Mouse (Mus musculus): ENCODE data around the gene 4930432M17Rik. TPM values are rescaled to one million over a fixed set of nuclear protein-coding genes. Genes with fewer than 3 reads are reported as not detected.
A peak's percentile ranks its signal among the peaks of the same experiment; 100 is the strongest.

The 4930432M17Rik gene
- polyA plus RNA-seq (2014; fragmentation: Nextera tagmentation; extraction: Ambion mirVana) = not detected in 2 replicates

- 79% methylated on average over 4 of the region's 4 CpGs for WGBS
- no peak for ATAC-seq (ENCODE audit: insufficient number of reproducible peaks, insufficient read depth, low FRiP score, low read depth)
- 0 out of 2 replicates have a peak, but pooled peaks cover 3% of the 10 kb centered on the region for H3K4me1 ChIP-seq (ENCODE audit: control insufficient read depth, insufficient read depth, low read length)
Measured at GRCm38 (mm10) chr3:121670462-121670861, at the start of gene 4930432M17Rik. Gene 4930432M17Rik, plus strand, starts transcription at chr3:121670762.

DNA sequence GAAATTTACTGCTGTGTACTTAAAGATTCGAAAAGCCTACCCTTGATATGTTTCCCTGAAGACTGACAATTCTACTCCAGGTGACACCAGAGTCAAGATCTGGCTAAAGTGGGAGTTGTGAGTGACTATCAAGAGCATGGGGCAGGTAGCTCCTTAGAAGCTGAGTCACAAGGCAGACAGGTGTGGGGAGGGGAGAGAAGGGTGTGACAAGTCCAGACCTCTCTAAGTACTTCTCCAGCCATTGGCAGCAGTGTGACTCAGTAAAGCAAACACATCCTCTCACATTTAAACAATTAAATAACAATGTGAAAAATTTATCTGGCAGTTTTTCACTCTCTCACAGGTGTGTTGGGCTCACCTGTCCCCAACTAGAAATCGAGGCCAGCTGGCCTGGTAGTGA is 44.9 kb upstream of the 4930432M17Rik start:
- Histone ChIP-seq H3K27me3 (ENCODE audit: control insufficient read depth, insufficient read depth, low read length) (no peaks in the 10 kb centered on the region), H3K4me1 (ENCODE audit: control insufficient read depth, insufficient read depth, low read length) (no peaks in the 10 kb centered on the region), H3K27ac (ENCODE audit: low read length) (no peak overlapping the region; the same call in 1 of the 2 replicates), H3K4me3 (ENCODE audit: low read depth, low read length) (no peak overlapping the region), H3K9me3 (ENCODE audit: control insufficient read depth, low read depth, low read length) (no peaks in the 10 kb centered on the region), H3K9ac (replicated peaks; ENCODE audit: low read depth, low read length) (no peak overlapping the region), H3K4me2 (replicated peaks; ENCODE audit: low read depth, low read length) (no peak overlapping the region), H3K36me3 (ENCODE audit: control insufficient read depth, insufficient read depth, low read length) (no peaks in the 10 kb centered on the region)
- WGBS = 72% methylated on average over 2 of the region's 2 CpGs
- ATAC-seq (ENCODE audit: insufficient number of reproducible peaks, insufficient read depth, low FRiP score, low read depth) = peak; percentile 85; the same call in 1 of the 2 replicates

More at GRCm38 (mm10) chr3:121670462-121670861, at the start of gene 4930432M17Rik:
- Histone ChIP-seq H3K27ac (ENCODE audit: low read length) (no peak within 1 kb of the TSS), H3K27me3 (ENCODE audit: control insufficient read depth, insufficient read depth, low read length) (no peaks in the 10 kb centered on the region), H3K9me3 (ENCODE audit: control insufficient read depth, low read depth, low read length) (no peaks in the 10 kb centered on the region), H3K9ac (replicated peaks; ENCODE audit: low read depth, low read length) (no peak within 1 kb of the TSS), H3K4me3 (ENCODE audit: low read depth, low read length) (no peak within 1 kb of the TSS), H3K36me3 (ENCODE audit: control insufficient read depth, insufficient read depth, low read length) (no peaks in the 10 kb centered on the region), H3K4me2 (replicated peaks; ENCODE audit: low read depth, low read length) (no peak within 1 kb of the TSS)

DNA sequence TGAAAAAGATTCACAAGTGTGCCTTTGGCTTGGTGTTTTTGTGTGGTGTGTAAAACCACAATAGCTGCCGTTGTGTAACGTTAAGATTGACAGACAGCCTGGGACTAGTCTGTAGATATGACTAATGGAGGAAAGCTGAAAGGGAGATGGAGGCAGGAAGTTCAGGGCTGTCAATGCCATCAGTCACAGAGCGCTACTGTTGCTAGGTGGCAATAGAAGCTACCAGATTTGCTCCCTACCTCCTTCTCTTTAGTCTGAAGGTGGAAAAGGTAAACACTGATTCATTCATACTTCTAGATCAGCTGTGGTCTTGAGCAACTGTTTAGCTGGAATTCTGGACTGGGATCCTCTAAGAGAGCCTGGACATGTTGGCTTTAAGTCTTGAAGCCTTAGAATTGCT is 44.3 kb upstream of the 4930432M17Rik start:
- Histone ChIP-seq H3K9me3 (ENCODE audit: control insufficient read depth, low read depth, low read length) (no peaks in the 10 kb centered on the region), H3K27ac (ENCODE audit: low read length) (peak overlapping the region; percentile 11; the same call in 1 of the 2 replicates), H3K36me3 (ENCODE audit: control insufficient read depth, insufficient read depth, low read length) (no peaks in the 10 kb centered on the region), H3K27me3 (ENCODE audit: control insufficient read depth, insufficient read depth, low read length) (no peaks in the 10 kb centered on the region), H3K4me3 (ENCODE audit: low read depth, low read length) (no peak overlapping the region), H3K9ac (replicated peaks; ENCODE audit: low read depth, low read length) (no peak overlapping the region), H3K4me1 (ENCODE audit: control insufficient read depth, insufficient read depth, low read length) (no peaks in the 10 kb centered on the region), H3K4me2 (replicated peaks; ENCODE audit: low read depth, low read length) (no peak overlapping the region)
- 60% methylated on average over 3 of the region's 3 CpGs for WGBS
- no peak for ATAC-seq (ENCODE audit: insufficient number of reproducible peaks, insufficient read depth, low FRiP score, low read depth)

- no peaks in the 10 kb centered on the region for H3K27me3 ChIP-seq (ENCODE audit: control insufficient read depth, insufficient read depth, low read length)
- H3K4me3 ChIP-seq (ENCODE audit: low read depth, low read length) = no peak overlapping the region
- H3K4me2 ChIP-seq (replicated peaks; ENCODE audit: low read depth, low read length) = no peak overlapping the region
- no peaks in the 10 kb centered on the region for H3K9me3 ChIP-seq (ENCODE audit: control insufficient read depth, low read depth, low read length)
- H3K4me1 ChIP-seq (ENCODE audit: control insufficient read depth, insufficient read depth, low read length) = no peaks in the 10 kb centered on the region
- ATAC-seq (ENCODE audit: insufficient number of reproducible peaks, insufficient read depth, low FRiP score, low read depth) = no peak
- H3K27ac ChIP-seq (ENCODE audit: low read length) = no peak overlapping the region
- H3K9ac ChIP-seq (replicated peaks; ENCODE audit: low read depth, low read length) = no peak overlapping the region
- WGBS = 45% methylated on average over 3 of the region's 3 CpGs
- H3K36me3 ChIP-seq (ENCODE audit: control insufficient read depth, insufficient read depth, low read length) = no peaks in the 10 kb centered on the region
Measured at GRCm38 (mm10) chr3:121628245-121628644, 42.3 kb upstream of the 4930432M17Rik start.

GRCm38 (mm10) chr3:121630626-121631025 is 39.9 kb upstream of the 4930432M17Rik start:
- no peaks in the 10 kb centered on the region for H3K4me1 ChIP-seq (ENCODE audit: control insufficient read depth, insufficient read depth, low read length)
- no peak overlapping the region for H3K9ac ChIP-seq (replicated peaks; ENCODE audit: low read depth, low read length)
- H3K4me3 ChIP-seq (ENCODE audit: low read depth, low read length) = no peak overlapping the region
- WGBS = 78% methylated on average over 7 of the region's 7 CpGs
- H3K27me3 ChIP-seq (ENCODE audit: control insufficient read depth, insufficient read depth, low read length) = no peaks in the 10 kb centered on the region
- no peak overlapping the region for H3K4me2 ChIP-seq (replicated peaks; ENCODE audit: low read depth, low read length)
- no peaks in the 10 kb centered on the region for H3K36me3 ChIP-seq (ENCODE audit: control insufficient read depth, insufficient read depth, low read length)
- ATAC-seq (ENCODE audit: insufficient number of reproducible peaks, insufficient read depth, low FRiP score, low read depth) = no peak
- no peak overlapping the region for H3K27ac ChIP-seq (ENCODE audit: low read length)
- no peaks in the 10 kb centered on the region for H3K9me3 ChIP-seq (ENCODE audit: control insufficient read depth, low read depth, low read length)

DNA sequence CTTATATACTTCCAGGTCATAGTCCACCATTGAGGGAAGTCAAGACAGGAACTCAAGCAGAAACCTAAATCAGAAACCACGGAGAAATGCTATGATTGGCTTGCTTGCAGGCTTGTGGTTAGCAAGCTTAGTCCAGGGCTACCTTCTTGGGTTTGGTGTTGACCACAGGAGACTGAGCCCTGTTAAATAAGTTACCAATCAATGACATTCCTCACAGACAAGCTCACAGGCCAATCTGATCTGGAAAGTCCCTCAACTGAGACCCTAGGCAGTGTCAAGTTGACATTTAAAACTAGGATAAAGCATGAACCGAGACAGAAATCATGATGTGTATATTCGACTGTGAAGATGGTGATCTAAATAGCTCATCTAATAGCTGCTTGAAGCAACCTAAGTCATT is 35.6 kb upstream of the 4930432M17Rik start:
- no peak overlapping the region for H3K4me3 ChIP-seq (ENCODE audit: low read depth, low read length)
- no peak for ATAC-seq (ENCODE audit: insufficient number of reproducible peaks, insufficient read depth, low FRiP score, low read depth)
- no peak overlapping the region for H3K9ac ChIP-seq (replicated peaks; ENCODE audit: low read depth, low read length)
- H3K9me3 ChIP-seq (ENCODE audit: control insufficient read depth, low read depth, low read length) = no peaks in the 10 kb centered on the region
- no peaks in the 10 kb centered on the region for H3K27me3 ChIP-seq (ENCODE audit: control insufficient read depth, insufficient read depth, low read length)
- WGBS = 80% methylated on average over 3 of the region's 3 CpGs
- 0 out of 2 replicates have a peak, but pooled peaks cover 6% of the 10 kb centered on the region for H3K4me1 ChIP-seq (ENCODE audit: control insufficient read depth, insufficient read depth, low read length)
- no peak overlapping the region for H3K27ac ChIP-seq (ENCODE audit: low read length)
- H3K4me2 ChIP-seq (replicated peaks; ENCODE audit: low read depth, low read length) = no peak overlapping the region
- H3K36me3 ChIP-seq (ENCODE audit: control insufficient read depth, insufficient read depth, low read length) = no peaks in the 10 kb centered on the region

GRCm38 (mm10) chr3:121635505-121635904 is 35.1 kb upstream of the 4930432M17Rik start:
- H3K27ac ChIP-seq (ENCODE audit: low read length) = no peak overlapping the region
- H3K4me3 ChIP-seq (ENCODE audit: low read depth, low read length) = no peak overlapping the region
- 0 out of 2 replicates have a peak, but pooled peaks cover 6% of the 10 kb centered on the region for H3K4me1 ChIP-seq (ENCODE audit: control insufficient read depth, insufficient read depth, low read length)
- H3K4me2 ChIP-seq (replicated peaks; ENCODE audit: low read depth, low read length) = no peak overlapping the region
- H3K36me3 ChIP-seq (ENCODE audit: control insufficient read depth, insufficient read depth, low read length) = no peaks in the 10 kb centered on the region
- H3K9me3 ChIP-seq (ENCODE audit: control insufficient read depth, low read depth, low read length) = no peaks in the 10 kb centered on the region
- H3K27me3 ChIP-seq (ENCODE audit: control insufficient read depth, insufficient read depth, low read length) = no peaks in the 10 kb centered on the region
- 61% methylated on average over 7 of the region's 7 CpGs for WGBS
- no peak for ATAC-seq (ENCODE audit: insufficient number of reproducible peaks, insufficient read depth, low FRiP score, low read depth)
- H3K9ac ChIP-seq (replicated peaks; ENCODE audit: low read depth, low read length) = no peak overlapping the region

DNA sequence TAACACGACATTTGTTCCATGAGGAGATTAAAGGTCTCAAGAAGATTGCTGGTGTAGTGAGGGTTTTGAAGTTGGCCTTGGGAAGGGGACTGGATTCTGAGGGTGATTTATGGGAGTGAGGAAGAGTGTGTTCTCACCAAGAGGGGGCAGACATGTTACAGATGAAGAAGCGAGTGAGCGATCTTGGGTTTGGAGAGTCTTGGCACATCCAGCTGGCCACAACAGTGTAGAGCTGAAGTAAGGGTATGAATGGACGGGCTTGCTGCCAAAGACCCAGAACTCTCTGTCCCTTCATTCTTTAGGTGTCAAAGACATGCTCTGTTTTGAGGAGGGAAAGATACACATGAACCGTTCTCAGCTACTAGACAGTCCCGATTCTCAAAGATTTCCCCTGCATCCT is 34.2 kb upstream of the 4930432M17Rik start:
- H3K9ac ChIP-seq (replicated peaks; ENCODE audit: low read depth, low read length) = no peak overlapping the region
- 0 out of 2 replicates have a peak, but pooled peaks have one; percentile 42 for ATAC-seq (ENCODE audit: insufficient number of reproducible peaks, insufficient read depth, low FRiP score, low read depth)
- no peaks in the 10 kb centered on the region for H3K27me3 ChIP-seq (ENCODE audit: control insufficient read depth, insufficient read depth, low read length)
- H3K4me2 ChIP-seq (replicated peaks; ENCODE audit: low read depth, low read length) = no peak overlapping the region
- H3K4me3 ChIP-seq (ENCODE audit: low read depth, low read length) = no peak overlapping the region
- H3K36me3 ChIP-seq (ENCODE audit: control insufficient read depth, insufficient read depth, low read length) = no peaks in the 10 kb centered on the region
- no peaks in the 10 kb centered on the region for H3K9me3 ChIP-seq (ENCODE audit: control insufficient read depth, low read depth, low read length)
- H3K27ac ChIP-seq (ENCODE audit: low read length) = no peak overlapping the region
- 0 out of 2 replicates have a peak, but pooled peaks cover 6% of the 10 kb centered on the region for H3K4me1 ChIP-seq (ENCODE audit: control insufficient read depth, insufficient read depth, low read length)
- WGBS = 65% methylated on average over 6 of the region's 6 CpGs

GRCm38 (mm10) chr3:121636748-121637147 is 33.8 kb upstream of the 4930432M17Rik start:
- H3K36me3 ChIP-seq (ENCODE audit: control insufficient read depth, insufficient read depth, low read length) = no peaks in the 10 kb centered on the region
- H3K4me3 ChIP-seq (ENCODE audit: low read depth, low read length) = no peak overlapping the region
- H3K4me2 ChIP-seq (replicated peaks; ENCODE audit: low read depth, low read length) = no peak overlapping the region
- 67% methylated on average over 7 of the region's 7 CpGs for WGBS
- no peak overlapping the region for H3K9ac ChIP-seq (replicated peaks; ENCODE audit: low read depth, low read length)
- no peaks in the 10 kb centered on the region for H3K27me3 ChIP-seq (ENCODE audit: control insufficient read depth, insufficient read depth, low read length)
- no peaks in the 10 kb centered on the region for H3K9me3 ChIP-seq (ENCODE audit: control insufficient read depth, low read depth, low read length)
- no peak overlapping the region for H3K27ac ChIP-seq (ENCODE audit: low read length)
- H3K4me1 ChIP-seq (ENCODE audit: control insufficient read depth, insufficient read depth, low read length) = 0 out of 2 replicates have a peak, but pooled peaks cover 6% of the 10 kb centered on the region
- ATAC-seq (ENCODE audit: insufficient number of reproducible peaks, insufficient read depth, low FRiP score, low read depth) = 0 out of 2 replicates have a peak, but pooled peaks have one; percentile 37

All from stomach, embryonic 14.5 days (tissue).